Mouse (Mus musculus): ENCODE measurements around the gene Slc45a1.

Gene Slc45a1

DNA sequence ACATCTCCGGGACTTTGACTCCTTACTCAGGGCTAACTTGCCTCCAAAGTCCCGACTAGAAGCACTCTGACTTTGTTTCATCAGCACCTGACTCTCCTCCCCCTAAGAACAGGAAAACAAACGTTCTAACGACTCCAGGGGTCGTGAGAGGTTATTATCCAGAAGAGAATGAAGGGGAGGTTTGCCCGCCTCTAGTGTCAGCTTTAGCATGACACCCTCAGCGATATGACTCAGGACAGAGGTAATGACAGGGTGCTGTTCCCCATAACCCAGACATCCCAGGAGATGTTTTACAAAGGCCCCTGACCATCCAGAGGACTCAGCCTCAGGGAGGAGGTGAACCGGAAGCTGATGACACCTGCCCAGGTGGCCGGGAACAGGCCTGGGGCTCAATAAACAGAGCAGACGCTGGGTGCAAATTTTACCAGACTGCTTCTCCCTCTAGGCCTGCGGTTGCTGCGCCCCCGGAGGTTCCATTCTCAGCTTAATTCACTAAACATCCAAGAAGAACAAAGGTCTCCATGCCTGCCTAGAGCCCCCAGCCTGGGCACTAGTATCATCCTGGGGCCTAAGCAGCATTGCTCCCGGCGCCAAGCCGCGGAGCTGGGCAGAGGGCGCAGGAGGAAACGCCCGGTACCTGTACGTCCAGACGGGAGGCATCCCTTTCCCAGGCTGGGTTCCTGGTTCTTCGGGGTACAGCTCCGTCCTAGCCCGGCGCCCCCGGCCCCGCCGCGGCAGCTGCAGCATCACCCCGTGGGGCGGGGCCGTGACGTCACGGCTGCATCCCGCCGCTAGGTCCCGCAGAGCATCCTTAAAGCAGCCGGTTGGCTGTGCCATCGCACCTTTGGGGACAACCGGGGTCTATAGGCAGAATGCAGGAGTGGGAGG is at the start of gene Slc45a1:
Gene Slc45a1, minus strand, starts transcription at position 785 of the 888 bp plus-strand sequence.
- peak; percentile 62 to 70 for DNase-seq

DNA sequence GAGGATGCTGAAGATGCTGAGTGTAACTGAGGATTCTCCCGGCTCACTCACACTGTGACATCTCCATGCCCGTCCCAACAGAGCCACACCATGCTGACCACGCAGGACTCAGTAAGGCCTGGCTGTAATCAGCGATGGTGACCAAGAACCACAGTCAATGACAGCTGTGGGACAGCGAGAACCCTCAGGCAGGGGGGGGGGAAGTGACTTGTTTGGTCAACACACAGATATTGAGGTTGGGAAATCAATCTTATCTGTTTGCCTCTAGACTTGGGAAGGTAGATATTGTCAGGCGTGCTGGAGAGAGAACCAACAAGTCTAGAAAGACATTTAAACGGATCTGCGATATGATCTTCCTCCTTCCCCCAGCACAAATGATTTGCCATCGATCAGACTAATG is 48.9 kb upstream of the Slc45a1 start:
- DNase-seq: no peak

DNA sequence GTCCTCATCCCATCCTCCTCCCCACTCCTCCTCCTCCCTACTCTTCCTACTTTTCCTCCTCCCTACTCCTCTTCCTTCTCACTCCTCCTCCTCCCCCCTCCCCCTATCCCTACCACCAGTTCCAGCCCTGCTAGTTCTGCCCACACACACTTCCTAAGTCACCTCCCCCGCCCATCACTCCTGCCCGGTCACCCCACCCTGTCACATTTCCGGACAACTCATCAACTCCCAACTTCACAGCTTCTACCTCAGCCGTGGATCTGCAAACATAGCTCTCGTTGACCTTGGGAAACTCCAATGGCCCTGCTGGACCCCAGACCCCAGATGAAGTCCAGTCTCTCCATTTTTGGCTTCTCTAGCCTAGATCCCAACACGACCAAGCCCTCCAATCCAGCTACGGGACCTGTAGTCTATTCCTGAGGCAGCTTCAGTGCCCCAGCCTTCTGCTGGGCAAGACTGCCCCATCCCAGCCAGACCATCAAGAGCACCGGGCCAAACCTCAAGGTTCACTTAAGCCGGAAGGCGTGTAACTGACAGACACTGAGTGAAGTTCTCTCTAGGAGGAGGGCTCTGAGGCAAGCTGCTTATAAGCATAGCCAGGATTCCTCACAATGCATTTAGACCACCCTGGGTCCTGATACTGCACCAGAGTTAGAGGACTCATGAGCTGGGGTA is 42.6 kb upstream of the Slc45a1 start:
- no peak for DNase-seq

DNA sequence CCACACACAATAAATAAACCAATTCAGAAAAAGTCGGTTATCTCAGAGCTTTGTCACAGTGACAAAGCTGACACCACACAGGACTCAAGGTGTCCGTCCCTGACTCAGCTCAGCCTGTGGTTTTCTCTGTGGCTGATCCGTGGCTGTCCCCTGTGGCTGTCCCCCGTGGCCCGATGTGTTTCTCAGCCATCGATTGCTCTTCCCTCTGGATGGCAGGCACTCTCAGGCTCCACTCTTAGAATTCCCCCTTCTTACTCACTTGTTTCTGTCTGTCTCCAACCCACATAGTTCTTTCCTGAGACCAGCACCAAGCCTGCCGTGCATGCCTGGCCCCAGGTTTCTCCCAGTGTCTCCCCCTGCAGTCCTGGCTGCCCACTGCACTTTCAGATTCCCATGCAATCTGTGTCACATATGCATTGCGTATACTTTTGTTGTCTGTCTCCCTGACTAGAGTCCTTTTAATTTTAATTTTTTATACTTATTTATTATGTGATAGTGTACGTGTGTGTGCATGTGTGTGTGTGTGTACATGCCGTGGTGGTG is 41.0 kb upstream of the Slc45a1 start:
- DNase-seq: no peak

DNA sequence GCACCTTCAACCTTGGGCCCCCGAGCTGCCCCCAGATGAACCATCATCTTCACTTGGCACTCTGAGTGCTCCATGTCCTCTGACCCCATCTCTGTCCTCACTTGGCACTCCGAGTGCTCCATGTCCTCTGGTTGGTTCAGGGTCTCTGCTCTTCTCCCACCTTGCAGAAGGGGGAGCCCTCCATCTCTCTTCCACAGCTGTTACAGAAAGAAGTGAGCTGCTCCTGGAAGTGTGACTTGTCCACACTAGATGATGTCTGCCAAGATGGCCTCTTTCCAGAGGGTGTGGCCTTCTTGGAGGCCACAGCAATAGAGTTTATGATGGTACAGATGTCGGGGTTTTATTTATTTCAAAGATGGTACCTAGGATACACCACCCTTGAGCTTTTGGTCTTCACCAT is 38.8 kb upstream of the Slc45a1 start:
- DNase-seq: no peak

DNA sequence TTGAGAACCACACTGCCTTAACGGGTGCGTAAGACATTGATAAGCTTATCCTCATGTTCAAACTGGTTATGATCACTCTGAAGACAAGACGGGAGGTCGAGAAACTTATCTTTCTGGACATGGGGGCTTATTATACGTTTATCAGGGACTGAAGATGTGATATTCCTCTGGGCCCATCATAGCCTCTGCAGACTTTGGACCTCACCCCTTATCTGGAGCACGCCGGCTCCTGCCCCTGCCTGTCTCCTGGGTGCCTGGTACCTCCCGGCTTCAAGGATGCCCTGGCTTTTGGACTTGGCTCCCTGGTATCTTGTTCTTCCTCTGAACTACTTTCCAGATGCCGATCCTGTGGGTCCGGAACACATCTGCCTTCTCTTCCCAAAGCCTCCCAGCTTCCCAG is 37.6 kb upstream of the Slc45a1 start:
- no peak for DNase-seq

DNA sequence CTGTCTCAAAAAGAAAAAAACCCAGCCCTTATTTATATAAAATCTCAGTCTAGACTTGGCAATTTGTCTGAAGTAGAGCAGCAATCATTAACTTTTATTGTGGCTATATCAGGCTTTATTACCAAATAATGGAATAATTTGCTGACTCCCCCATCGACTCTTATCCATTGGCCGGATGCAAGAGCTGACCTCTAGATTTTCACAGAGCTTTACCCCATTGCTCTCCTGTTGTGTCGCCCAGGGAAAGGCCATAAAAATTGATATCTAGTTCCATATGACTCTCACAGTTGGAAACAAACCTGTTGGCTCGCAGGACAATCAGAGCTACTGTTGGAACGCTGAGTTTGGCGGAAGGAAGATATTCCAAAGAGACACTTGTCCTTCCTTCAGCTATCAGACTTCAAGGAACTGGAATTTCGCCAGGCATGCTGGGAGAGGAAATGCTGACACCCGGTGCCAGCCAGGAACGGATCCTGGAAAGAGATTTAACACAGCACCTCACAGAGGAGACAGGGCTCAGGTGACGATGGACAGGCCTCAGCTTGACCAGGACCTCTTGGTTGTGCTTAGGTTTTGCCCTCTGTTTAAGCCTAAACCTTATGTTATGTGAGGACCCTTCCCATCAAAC is 35.3 kb upstream of the Slc45a1 start:
- peak in 1 of 2 experiments; percentile 15 for DNase-seq

DNA sequence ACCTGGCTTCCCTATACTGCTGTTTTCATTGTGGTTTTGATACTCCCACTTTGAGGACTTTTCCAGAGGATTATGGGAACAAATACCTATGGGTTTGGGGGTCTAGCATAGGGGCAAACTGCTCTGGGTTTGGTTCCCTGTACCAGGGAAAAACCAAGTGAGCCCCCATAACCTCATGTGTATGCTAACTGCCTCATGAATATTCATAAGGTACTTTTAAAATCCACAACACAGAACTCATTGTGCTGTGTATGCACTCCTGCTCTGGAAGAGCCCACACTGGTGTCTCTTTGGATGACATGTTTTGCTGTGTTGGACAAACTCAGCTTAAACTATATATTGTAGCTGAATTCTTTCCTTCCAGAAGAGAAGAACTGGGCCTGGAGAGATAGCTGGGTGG is 34.6 kb upstream of the Slc45a1 start:
- DNase-seq: no peak

DNA sequence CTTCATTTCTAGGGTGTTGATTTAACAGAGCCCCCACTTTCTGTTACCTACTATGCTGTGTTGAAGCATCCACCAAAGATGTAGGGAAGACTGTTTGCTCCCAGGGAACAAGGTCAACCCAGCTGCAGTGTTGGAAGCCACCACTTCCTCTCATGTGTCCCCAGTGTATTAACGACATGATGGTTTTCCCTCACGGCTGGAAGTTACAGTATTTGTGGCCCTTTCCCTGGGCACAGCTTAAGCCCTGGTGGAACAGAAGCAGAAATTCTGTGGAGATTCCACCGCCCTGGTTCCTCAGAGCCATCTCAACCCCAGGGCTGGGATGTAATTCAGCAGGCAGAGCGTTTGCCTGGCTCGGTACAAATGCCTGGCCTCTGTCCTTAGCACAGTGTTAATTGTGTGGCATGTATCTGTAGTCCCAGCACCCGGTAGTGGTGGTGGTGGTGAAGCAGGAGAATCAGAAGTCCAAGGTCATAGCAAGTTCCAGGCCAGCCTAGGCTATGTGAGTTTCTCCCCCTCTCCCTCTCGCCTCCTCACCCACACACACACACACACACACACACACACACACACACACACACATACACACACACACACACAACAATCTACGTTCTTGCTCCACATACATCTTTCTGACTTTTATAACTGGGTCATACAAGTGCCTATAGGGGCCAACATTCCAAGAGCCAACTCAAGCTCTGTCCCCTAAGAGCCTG is 34.0 kb upstream of the Slc45a1 start:
- DNase-seq: no peak

DNA sequence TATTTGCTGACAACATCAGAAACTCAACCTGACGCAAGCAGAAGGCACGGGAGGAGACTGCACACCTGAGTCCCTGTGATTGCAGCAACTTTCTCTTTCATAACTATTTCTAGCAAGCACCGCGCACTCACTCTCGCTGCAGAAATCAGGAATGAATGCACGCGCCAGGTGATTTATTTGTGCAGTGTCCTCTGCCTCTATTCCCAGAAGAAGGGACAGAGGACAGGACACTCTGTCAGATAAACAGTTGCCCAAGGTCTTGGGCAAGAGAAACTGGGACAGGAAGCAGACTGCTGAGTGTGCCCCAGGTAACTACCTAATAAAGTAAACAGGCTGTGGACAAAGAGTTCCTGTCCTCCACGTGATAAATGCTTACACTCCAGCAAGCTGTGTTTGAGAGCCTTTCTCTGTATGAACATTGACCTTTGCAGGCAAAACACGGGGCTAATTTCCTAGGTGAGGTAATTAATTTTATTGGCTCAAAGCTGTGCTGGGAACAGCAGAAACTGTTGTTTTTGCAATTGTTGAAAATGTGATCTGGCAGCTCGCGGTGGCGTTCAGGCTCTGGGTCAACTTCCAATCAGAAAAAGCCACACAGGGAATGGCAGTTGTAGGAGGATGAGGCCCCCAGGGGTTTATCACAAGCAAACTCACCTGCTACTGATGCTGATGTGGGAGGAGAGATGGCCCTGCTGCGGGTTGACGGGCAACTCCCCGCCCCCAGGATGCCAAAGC is 33.2 kb upstream of the Slc45a1 start:
- DNase-seq: peak in 1 of 2 experiments; percentile 12

DNA sequence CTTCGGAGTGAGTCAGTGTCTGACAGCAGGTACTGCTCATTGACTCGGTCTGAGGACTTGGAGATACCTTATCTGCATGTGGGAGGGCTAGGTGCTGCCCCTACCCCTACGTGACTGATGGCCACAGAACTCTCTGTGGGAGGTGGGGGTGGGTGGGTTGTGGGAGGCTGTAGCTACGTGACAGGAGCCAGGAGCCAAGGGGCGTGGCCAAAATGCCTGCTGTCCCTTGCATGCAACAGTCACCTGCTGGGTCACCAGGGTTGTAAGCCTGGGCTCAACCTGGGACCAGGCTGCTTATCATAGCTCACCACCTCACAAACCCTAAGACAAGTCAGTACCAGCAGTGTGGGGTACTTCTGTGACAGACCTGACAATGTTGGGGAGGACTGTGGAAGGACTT is 28.4 kb upstream of the Slc45a1 start:
- no peak for DNase-seq

DNA sequence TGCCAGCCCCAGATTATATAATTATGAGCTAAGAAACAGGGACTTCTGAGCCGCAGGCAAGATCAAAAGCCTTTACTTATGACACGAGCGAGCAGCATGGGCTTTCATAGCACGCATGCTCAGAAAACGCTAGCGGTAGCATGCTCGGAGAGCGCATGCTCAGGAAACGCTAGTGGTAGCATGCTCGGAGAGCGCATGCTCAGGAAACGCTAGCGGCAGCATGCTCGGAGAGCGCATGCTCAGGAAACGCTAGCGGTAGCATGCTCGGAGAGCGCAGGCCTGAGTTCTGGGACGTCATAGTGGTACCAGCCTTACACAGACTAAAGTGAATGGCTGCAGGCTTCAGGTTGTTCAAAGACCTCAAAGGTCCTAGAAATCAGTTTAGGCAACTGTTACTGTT is 26.8 kb upstream of the Slc45a1 start:
- DNase-seq: no peak

DNA sequence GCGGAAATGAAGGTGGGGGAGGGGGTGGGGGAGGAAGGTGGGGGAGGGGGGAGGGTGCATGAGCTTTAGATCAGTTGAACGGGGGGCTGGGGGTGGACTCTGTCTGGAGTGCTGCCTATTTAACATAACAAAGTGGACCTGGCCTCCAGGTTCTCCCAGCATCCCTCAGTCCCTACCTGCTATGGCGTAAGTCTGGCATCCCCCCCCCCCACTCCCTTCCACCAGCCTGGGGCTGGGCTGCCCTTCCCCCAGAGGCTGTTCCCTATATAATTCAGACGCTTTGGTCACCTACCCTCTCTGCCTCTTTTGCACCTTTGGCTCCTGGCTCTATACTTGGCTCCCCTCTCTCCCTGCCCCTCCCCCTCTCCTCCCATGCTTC is 25.9 kb upstream of the Slc45a1 start:
- DNase-seq: no peak

DNA sequence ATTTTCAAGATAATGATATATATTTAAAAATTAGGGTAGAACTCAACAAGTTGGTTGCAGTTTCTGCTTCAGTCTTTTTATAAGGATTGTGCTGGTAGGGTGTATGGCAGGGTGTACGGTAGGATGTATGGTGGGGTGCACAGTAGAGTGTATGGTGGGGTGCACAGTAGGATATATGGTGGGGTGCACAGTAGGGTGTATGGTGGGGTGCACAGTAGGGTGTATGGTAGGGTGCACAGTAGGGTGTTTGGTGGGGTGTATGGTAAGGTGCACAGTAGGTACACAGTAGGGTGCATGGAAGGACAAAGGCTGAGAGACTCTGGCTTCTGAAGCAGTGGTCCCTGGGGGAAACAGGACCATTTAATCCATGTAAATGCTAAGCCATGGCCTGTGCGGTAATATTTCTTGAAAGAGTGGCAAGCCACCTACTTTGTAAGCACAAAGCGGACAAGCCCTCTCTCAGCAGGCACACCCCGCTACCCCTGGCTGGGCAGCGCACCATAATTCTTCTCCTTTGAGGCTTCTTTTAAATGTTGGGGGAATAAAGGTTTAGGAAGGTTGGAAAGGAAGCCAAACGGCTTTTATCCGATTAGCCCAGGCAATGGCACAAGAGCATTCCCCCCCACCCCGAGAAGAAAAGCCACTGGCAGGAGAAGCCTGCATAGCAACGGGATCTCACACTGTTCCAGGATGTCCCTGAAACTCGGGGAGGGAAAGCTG is 25.3 kb upstream of the Slc45a1 start:
- DNase-seq: no peak

DNA sequence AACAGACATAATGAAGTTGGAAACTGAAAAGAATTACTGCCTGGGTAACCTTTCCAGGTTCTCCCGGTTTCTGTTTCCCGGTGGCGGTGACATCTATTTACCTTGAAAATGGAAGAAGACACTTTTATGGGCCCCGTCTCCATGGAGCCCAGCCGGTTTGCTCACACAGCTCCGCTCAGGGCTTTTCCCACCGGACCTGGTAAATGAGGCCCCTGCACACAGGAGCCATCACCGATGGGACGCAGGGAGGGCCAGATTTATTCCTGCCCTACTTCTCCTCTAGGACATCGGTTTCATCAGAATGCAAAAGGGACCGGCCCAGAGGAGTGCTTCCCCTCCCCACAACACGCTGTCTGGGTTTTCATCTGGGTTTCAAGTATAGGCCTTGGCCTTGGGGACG is 24.1 kb upstream of the Slc45a1 start:
- DNase-seq: no peak

DNA sequence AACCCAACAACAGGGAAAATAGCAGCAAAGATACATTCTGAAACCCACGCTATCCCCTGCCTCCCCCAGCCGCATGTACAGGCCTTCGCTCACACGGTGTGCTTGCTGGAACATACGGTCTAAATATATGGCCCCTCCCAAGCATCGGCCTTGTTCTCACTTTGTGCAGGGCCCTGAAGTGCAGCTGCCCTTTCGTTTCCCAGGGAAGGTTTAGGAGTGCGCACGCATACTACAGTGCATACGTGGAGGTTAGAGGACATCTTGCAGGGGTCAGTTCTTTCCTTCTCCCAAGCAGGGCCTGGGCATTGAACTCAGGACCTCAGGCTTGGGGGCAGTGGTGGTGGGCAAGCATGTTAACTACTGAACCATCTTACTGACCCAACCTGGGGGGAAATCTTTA is 23.3 kb upstream of the Slc45a1 start:
- no peak for DNase-seq

DNA sequence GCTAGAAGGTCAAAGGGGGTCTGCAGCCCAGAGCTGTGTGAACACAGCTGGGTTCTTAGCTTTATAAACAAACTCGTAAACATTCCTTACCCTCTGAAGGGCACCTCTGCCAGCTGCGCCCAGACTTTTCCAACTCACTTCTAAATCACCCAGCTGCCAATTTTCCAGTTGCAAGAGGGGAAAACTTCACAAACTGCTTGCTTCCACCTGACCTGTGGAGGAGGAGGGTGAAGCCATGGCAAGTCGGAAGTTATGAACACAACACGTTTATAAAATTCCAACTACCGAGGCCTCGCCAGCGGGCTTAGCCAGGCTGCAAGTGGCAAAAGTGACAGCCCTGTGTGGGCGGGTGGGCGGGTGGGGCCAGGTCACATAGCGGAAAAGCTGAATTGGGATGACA is 13.8 kb upstream of the Slc45a1 start:
- no peak for DNase-seq

DNA sequence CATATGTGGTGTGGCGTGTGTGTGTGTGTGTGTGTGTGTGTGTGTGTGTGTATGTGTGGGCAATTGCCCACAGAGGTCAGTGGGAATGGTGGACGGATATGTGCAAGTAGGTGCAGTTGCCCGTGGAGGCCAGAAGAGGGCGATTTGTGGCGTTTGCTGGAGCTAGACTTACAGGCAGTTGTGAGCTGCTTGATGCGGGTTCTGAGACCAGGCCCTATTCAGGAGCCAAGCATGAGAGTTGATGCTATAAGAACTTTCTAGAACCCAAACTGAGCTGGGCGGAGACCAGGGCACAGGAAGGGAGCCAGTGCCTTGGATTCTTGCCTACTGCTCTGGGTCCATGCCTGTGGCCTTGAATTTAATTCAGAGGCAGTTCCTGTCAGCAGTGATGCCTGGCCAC is 12.8 kb upstream of the Slc45a1 start:
- no peak for DNase-seq

DNA sequence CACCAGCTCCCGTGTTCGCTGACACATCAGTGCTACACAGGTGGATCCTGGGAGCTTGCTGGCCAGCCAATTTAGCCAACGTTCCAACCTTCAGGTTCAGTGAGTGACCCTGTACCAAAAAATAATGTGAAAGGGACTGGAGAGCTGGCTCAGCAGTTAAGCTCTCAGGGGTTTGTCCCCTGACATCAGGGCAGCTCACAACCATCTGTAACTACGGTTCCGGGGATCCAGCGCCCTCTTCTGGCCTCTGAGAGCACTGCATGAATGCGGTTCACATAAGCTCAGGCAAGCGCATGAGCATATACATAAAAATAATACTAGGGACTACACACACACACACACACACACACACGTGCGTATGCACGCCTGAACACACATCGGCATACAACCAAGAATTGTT is 11.2 kb upstream of the Slc45a1 start:
- peak; percentile 35 to 37 for DNase-seq

DNA sequence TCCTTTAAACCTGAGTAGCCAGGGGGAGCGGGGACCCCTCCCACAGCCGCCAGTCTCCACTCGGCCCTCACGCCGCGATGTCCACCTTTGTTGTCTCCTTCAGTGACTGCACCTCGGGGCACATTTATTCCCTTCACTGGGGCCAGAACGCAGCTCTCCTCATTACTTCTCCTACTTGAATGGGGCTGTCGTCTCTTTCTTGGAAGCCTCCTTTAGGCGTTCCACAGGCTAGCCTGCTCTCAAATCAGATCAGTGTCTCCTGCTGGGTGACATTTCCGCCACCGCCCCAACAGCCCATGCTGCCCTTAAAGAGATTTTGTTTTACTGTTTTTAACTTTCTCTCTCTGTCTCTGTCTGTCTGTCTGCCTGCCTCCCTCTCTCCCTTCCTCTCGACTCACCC is 9.9 kb upstream of the Slc45a1 start:
- no peak for DNase-seq

DNA sequence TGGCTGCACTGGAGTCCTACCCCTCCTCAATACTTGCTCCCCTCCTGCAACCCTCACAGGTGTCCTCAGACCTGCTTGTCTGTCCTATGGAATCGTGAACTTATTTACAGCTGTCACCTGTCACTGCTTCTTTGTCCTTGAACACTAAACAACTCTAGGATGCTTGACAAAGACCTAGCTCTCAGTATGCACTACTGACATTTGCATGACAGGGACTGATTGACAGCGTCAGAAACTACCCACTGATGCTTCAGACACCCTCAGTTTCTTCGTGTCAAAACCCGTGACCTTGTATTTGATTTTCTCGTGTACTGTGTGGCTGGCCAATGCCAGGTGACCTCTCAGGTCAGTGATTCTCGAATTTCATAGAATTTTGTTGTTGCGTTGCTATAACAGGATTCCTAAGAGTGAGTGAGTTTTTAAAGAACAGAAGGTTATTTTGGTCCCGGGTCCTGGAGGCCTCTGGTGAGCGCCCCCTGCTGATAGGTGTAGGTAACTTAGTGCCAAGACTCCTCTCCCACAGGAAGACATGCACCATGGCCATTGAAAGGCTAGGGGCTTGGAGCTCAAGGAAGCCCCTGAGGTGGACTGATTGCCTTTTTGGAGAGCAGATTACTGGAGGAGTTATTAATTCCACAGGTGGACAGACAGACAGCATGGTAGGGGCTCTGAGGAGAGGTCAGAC is 8.1 kb upstream of the Slc45a1 start:
- no peak for DNase-seq
